Mouse (Mus musculus): ENCODE measurements at regions not wholly inside any gene's neighbourhood (a gene's known extent, or its start where the extent isn't known, plus 50 kb on each side); places are given as distances from the start of the nearest gene placed in this dataset.

DNA sequence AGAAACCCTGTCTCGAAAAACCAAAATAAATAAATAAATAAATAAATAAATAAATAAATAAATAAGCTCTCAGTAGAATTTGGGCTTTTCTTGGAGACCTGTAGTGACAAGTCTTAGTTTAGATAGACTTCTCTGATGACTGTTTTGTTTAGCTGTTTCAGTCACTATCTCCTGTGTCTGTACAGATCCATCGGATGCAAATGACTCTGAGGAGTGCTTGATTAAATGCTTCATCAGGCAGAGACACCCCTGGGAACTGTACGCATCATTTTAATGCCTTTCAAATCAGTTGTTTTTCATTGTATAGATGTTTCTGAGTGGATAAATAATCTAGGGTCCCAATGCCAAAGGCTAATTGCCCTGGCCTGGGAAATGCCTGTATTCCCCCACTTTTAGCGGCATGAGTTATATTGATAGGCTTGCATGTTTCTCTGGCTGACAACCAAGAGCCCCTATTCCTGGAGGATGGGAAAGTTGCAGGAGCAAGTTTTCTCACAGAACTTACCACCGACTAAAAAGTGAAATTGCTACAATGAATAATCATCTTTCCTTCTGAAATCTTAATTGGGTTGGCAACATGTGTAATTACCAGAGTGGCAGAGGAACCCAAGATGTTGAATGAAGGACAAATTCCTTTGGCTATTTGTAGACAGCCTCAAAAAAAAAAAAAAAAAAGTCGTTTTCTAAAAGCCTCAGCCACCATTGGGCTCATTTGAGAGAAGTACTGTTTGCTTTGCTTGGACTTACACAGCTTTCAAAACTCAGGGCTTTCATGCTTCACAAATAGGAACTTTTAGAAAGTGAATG, 245.7 kb upstream of the Xrcc4 start:
- Histone ChIP-seq H3K4me3 (ENCODE audit: low read length) (no peak overlapping the region), H3K9ac (ENCODE audit: low read depth, low read length) (no peak overlapping the region), H3K36me3 (ENCODE audit: control insufficient read depth, insufficient read depth, low read length) (no peaks in the 10 kb centered on the region), H3K9me3 (ENCODE audit: control insufficient read depth, low read length) (no peaks in the 10 kb centered on the region), H3K27ac (ENCODE audit: low read length) (no peak overlapping the region), H3K4me1 (ENCODE audit: control insufficient read depth, insufficient read depth, low read length) (no peaks in the 10 kb centered on the region), H3K27me3 (replicated peaks; ENCODE audit: control insufficient read depth, insufficient read depth, low read length) (no peaks in the 10 kb centered on the region), H3K4me2 (ENCODE audit: low read depth, low read length) (no peak overlapping the region)
- WGBS: 63% methylated on average over 6 of the region's 6 CpGs
- no peak for ATAC-seq

DNA sequence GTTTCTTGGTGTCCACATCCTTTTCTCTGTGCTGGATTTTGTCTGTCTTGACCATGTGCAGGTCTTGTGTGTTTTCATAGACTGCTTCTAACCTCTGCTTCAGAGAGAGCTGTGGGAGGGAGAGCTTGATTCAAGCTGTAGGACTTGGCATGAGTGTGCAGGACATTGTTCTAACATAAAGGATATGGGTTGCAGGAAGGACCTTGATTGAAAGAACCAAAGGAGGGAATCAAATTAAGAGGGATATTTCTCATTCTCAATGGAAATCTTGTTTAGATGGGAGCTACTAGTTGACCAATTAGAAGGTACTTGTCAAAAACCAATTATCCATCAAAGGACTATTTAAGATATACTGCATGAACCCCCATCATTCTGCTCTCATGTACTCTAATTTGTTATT, 244.9 kb upstream of the Xrcc4 start:
- Histone ChIP-seq H3K27me3 (replicated peaks; ENCODE audit: control insufficient read depth, insufficient read depth, low read length) (no peaks in the 10 kb centered on the region), H3K4me2 (ENCODE audit: low read depth, low read length) (no peak overlapping the region), H3K27ac (ENCODE audit: low read length) (no peak overlapping the region), H3K4me1 (ENCODE audit: control insufficient read depth, insufficient read depth, low read length) (no peaks in the 10 kb centered on the region), H3K36me3 (ENCODE audit: control insufficient read depth, insufficient read depth, low read length) (no peaks in the 10 kb centered on the region), H3K9me3 (ENCODE audit: control insufficient read depth, low read length) (no peaks in the 10 kb centered on the region), H3K4me3 (ENCODE audit: low read length) (no peak overlapping the region), H3K9ac (ENCODE audit: low read depth, low read length) (no peak overlapping the region)
- ATAC-seq: no peak

DNA sequence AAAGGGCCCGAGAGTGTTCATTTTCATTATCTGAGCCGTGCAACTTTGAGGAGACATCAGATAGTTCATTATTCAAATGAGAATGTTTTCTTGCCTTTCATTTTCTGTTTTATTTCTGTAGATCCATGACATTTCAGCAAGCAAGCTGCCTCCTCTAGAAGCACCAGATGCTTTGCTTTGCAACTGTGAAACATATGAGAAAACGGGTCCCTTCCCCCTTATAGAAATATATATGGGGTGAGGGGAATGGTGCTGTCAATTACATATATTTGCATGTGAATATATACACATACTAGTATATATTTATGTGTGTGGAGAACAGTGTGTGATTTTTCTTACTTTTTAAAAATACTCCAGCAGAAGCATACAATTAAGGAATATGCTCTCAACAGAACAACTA, 235.8 kb upstream of the Xrcc4 start:
- no peaks in the 10 kb centered on the region for H3K36me3 ChIP-seq (ENCODE audit: control insufficient read depth, insufficient read depth, low read length)
- H3K4me2 ChIP-seq (ENCODE audit: low read depth, low read length): no peak overlapping the region
- H3K27me3 ChIP-seq (replicated peaks; ENCODE audit: control insufficient read depth, insufficient read depth, low read length): no peaks in the 10 kb centered on the region
- no peak overlapping the region for H3K9ac ChIP-seq (ENCODE audit: low read depth, low read length)
- no peak for ATAC-seq
- no peaks in the 10 kb centered on the region for H3K9me3 ChIP-seq (ENCODE audit: control insufficient read depth, low read length)
- no peak overlapping the region for H3K27ac ChIP-seq (ENCODE audit: low read length)
- no peak overlapping the region for H3K4me3 ChIP-seq (ENCODE audit: low read length)
- 75% methylated on average over 3 of the region's 3 CpGs for WGBS
- no peaks in the 10 kb centered on the region for H3K4me1 ChIP-seq (ENCODE audit: control insufficient read depth, insufficient read depth, low read length)

DNA sequence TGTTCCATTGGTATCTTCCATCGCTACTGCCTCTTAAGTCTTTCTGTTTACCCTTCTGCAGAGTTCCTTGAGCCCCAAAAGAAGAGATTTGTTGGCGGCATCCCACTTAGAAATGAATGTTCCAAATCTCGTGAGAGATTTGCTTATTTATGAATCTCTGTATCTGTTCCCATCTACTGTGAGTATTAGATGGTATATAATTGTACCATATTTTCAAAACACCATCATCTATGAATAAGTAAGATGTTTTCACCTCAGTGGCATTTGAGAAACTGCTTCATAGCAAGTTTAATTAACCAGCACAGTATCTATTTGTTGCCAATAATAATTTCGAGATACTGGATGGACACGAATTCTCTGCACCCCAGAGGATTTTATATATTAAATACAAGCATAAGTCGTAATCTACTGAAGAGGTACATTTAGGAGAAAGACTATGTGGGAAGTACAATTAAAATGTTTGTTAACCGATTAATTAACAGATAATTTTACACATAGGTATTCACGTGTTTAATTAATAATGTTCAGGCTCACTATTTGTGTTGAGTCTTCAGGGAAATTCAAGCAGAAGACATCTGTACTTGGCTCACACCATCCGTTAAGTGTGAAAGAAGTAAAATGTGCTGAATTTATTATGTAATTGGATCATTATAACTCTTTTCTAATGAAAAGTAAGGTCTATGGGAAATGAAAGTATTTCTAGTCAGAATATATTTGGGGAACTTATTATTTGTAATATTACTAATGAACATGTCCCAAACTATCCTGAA, 224.0 kb upstream of the Xrcc4 start:
- H3K4me3 ChIP-seq (ENCODE audit: low read length): no peak overlapping the region
- no peak for ATAC-seq
- no peak overlapping the region for H3K9ac ChIP-seq (ENCODE audit: low read depth, low read length)
- 90% methylated on average over 9 of the region's 9 CpGs for WGBS
- H3K4me2 ChIP-seq (ENCODE audit: low read depth, low read length): no peak overlapping the region
- H3K27me3 ChIP-seq (replicated peaks; ENCODE audit: control insufficient read depth, insufficient read depth, low read length): no peaks in the 10 kb centered on the region
- H3K27ac ChIP-seq (ENCODE audit: low read length): no peak overlapping the region
- no peaks in the 10 kb centered on the region for H3K4me1 ChIP-seq (ENCODE audit: control insufficient read depth, insufficient read depth, low read length)
- no peaks in the 10 kb centered on the region for H3K36me3 ChIP-seq (ENCODE audit: control insufficient read depth, insufficient read depth, low read length)
- no peaks in the 10 kb centered on the region for H3K9me3 ChIP-seq (ENCODE audit: control insufficient read depth, low read length)

DNA sequence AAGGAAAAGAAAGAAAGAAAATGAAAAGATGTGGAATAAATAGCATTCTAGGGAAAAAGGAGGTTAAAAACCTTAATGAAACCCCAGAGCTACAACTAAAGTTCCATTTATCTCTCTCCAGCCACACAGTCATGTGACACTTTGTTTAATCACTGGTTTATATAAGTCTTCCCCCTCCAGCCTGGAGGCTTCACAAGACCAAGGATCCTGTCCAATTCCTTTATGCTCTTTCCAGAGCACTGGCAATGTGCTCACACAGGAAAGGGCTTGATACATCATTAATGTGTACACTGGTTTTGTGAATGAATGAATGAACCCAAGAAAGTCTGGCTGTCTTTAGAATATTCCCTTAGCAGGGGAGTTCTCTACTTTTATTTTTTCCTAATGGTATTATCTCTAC, 221.1 kb upstream of the Xrcc4 start:
- Histone ChIP-seq H3K4me3 (ENCODE audit: low read length) (no peak overlapping the region), H3K27ac (ENCODE audit: low read length) (no peak overlapping the region), H3K27me3 (replicated peaks; ENCODE audit: control insufficient read depth, insufficient read depth, low read length) (no peaks in the 10 kb centered on the region), H3K36me3 (ENCODE audit: control insufficient read depth, insufficient read depth, low read length) (no peaks in the 10 kb centered on the region), H3K4me2 (ENCODE audit: low read depth, low read length) (no peak overlapping the region), H3K9ac (ENCODE audit: low read depth, low read length) (no peak overlapping the region), H3K9me3 (ENCODE audit: control insufficient read depth, low read length) (no peaks in the 10 kb centered on the region), H3K4me1 (ENCODE audit: control insufficient read depth, insufficient read depth, low read length) (no peaks in the 10 kb centered on the region)
- ATAC-seq: peak; percentile 60; the same call in 1 of the 2 replicates

DNA sequence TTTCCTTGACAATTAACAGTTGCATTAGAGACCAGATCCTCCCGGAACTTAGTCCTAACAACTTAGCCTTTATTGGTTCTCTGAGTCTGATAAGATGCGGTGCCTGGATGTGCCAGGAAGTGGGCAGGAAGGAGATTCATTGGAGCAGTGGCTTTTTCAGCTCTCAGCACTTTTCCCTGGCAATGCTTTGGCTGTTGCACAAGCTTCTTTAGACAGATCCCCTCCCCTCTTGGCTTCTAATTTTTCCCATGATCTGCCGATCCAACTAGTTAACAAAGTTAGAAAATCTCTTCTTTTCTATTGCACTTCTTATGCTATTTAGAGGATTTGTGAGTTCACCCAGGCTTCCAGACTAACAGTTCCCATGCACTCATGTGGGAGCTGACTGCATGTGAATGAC, 211.1 kb upstream of the Xrcc4 start:
- no peak overlapping the region for H3K27ac ChIP-seq (ENCODE audit: low read length)
- no peak for ATAC-seq
- H3K9me3 ChIP-seq (ENCODE audit: control insufficient read depth, low read length): no peaks in the 10 kb centered on the region
- no peak overlapping the region for H3K4me2 ChIP-seq (ENCODE audit: low read depth, low read length)
- no peaks in the 10 kb centered on the region for H3K36me3 ChIP-seq (ENCODE audit: control insufficient read depth, insufficient read depth, low read length)
- H3K4me1 ChIP-seq (ENCODE audit: control insufficient read depth, insufficient read depth, low read length): no peaks in the 10 kb centered on the region
- H3K27me3 ChIP-seq (replicated peaks; ENCODE audit: control insufficient read depth, insufficient read depth, low read length): no peaks in the 10 kb centered on the region
- 66% methylated on average over 3 of the region's 3 CpGs for WGBS
- no peak overlapping the region for H3K4me3 ChIP-seq (ENCODE audit: low read length)
- H3K9ac ChIP-seq (ENCODE audit: low read depth, low read length): no peak overlapping the region

DNA sequence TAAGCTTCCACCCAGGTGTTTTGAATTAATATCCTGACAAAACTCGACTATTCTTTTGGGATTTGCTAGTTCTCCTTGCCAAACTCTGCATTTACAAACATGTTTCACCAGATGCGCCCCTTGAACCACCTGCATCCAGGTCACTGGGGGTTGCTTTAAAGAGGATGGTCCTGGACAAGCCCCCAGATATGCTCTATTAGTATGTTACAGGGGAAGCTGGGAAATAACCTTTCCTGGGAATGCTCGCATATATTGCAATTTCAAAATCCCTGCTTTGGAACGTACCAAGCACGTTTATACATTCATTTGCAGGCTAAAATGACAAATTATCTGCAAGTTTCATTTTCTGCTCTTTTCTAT, 205.2 kb upstream of the Xrcc4 start:
- Histone ChIP-seq H3K4me3 (ENCODE audit: low read length) (no peak overlapping the region), H3K4me2 (ENCODE audit: low read depth, low read length) (no peak overlapping the region)

DNA sequence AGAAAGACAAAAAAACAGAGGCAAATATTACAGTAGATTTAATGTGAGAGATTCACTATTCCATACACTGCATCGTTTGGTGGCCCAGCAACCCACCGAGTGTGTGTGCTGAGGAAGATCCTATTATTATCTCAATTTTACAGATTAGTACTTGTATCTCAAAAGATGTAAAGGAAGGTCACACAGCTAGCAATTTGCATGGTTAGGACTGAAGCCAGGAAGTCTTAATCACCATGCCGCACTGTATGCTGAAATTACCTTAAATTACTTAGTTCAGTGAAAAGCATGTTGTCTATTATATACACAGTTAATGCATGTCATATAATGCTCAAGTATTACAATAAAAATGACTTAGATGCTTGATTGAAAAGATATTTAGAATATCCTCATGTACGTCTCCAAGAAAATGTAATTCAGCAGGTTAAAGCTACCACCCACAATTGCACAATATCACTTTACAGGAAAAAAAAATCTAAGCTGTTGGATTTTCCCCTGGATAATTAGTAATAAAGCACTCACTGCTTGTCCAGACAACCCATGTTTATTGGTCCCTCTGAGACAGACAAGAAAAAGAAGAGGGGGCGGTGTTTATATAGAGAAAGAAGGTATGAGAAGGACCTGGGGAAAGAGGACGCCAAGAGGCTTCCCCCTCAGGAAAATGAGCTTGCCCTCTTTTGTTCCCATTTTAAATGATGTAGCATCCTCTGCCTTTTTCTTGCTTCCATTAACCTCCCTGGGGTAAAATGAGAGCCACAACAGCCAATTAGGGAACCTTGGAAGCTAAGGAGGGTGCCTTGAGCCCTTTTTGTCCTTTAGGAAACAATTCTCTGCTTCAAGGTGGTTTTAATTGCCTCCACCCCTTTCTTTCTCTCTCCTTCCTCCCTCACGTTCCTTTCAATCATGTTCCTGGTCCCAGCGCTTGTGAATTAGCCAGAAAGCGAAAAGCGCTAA, 204.6 kb upstream of the Xrcc4 start:
- H3K4me2 ChIP-seq (ENCODE audit: low read depth, low read length): no peak overlapping the region
- ATAC-seq: no peak
- H3K36me3 ChIP-seq (ENCODE audit: control insufficient read depth, insufficient read depth, low read length): no peaks in the 10 kb centered on the region
- no peak overlapping the region for H3K9ac ChIP-seq (ENCODE audit: low read depth, low read length)
- no peak overlapping the region for H3K27ac ChIP-seq (ENCODE audit: low read length)
- WGBS: 66% methylated on average over 10 of the region's 10 CpGs
- no peak overlapping the region for H3K4me3 ChIP-seq (ENCODE audit: low read length)
- no peaks in the 10 kb centered on the region for H3K27me3 ChIP-seq (replicated peaks; ENCODE audit: control insufficient read depth, insufficient read depth, low read length)
- H3K4me1 ChIP-seq (ENCODE audit: control insufficient read depth, insufficient read depth, low read length): no peaks in the 10 kb centered on the region
- H3K9me3 ChIP-seq (ENCODE audit: control insufficient read depth, low read length): no peaks in the 10 kb centered on the region

More for the DNA sequence above, 205.2 kb upstream of the Xrcc4 start:
- no peaks in the 10 kb centered on the region for H3K27me3 ChIP-seq (replicated peaks; ENCODE audit: control insufficient read depth, insufficient read depth, low read length)
- no peak overlapping the region for H3K9ac ChIP-seq (ENCODE audit: low read depth, low read length)
- H3K27ac ChIP-seq (ENCODE audit: low read length): no peak overlapping the region
- H3K9me3 ChIP-seq (ENCODE audit: control insufficient read depth, low read length): no peaks in the 10 kb centered on the region
- no peaks in the 10 kb centered on the region for H3K36me3 ChIP-seq (ENCODE audit: control insufficient read depth, insufficient read depth, low read length)
- H3K4me1 ChIP-seq (ENCODE audit: control insufficient read depth, insufficient read depth, low read length): no peaks in the 10 kb centered on the region
- WGBS: 83% methylated on average over 5 of the region's 5 CpGs
- no peak for ATAC-seq

DNA sequence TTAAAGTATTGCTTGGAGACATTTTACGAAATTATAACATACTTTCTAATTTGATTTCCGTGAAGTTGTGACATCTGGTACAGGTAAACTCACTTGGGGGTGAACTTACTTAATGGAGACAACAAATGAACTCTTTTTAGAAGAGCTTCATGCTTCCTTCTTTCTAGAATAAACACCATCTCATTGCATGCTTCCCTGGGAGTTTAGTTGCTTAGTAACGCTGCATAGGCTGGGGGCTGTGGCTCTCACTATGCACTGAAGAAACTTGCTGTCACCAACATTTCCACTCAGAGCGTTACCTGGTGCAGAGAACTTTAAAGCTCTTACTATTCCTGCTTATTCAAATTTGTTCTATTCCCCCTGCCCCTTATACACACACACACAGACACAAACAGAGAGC, 203.5 kb upstream of the Xrcc4 start:
- H3K27ac ChIP-seq (ENCODE audit: low read length): no peak overlapping the region
- H3K27me3 ChIP-seq (replicated peaks; ENCODE audit: control insufficient read depth, insufficient read depth, low read length): no peaks in the 10 kb centered on the region
- ATAC-seq: no peak
- no peaks in the 10 kb centered on the region for H3K4me1 ChIP-seq (ENCODE audit: control insufficient read depth, insufficient read depth, low read length)
- H3K36me3 ChIP-seq (ENCODE audit: control insufficient read depth, insufficient read depth, low read length): no peaks in the 10 kb centered on the region
- H3K9me3 ChIP-seq (ENCODE audit: control insufficient read depth, low read length): no peaks in the 10 kb centered on the region
- H3K9ac ChIP-seq (ENCODE audit: low read depth, low read length): no peak overlapping the region
- H3K4me3 ChIP-seq (ENCODE audit: low read length): no peak overlapping the region
- no peak overlapping the region for H3K4me2 ChIP-seq (ENCODE audit: low read depth, low read length)
- 44% methylated on average over 4 of the region's 4 CpGs for WGBS
